Mouse (Mus musculus): Measurements from ENCODE around the gene Ctsd.
A peak's percentile ranks its signal among the peaks of the same experiment; 100 is the strongest.

Ctsd gene

GRCm38 (mm10) chr7:142374413-142375015 is 13.3 kb downstream of the Ctsd start:
- no peak for DNase-seq (ENCODE audit: low spot score in 2 of 2)

- no peak for DNase-seq (ENCODE audit: low spot score in 2 of 2)
Measured at GRCm38 (mm10) chr7:142373641-142374412, 14.0 kb downstream of the Ctsd start, which contains the start of gene Ifitm10. Gene Ifitm10, minus strand, starts transcription at chr7:142373753.

- DNase-seq (ENCODE audit: low spot score in 2 of 2): no peak
Measured at GRCm38 (mm10) chr7:142373039-142373438, 14.8 kb downstream of the Ctsd start.

- DNase-seq (ENCODE audit: low spot score in 2 of 2): no peak
Measured at GRCm38 (mm10) chr7:142371768-142372661, 15.8 kb downstream of the Ctsd start.

- no peak for DNase-seq (ENCODE audit: low spot score in 2 of 2)
Measured at GRCm38 (mm10) chr7:142371398-142371767, 16.5 kb downstream of the Ctsd start.

GRCm38 (mm10) chr7:142370937-142371336 is 16.9 kb downstream of the Ctsd start:
- DNase-seq (ENCODE audit: low spot score in 2 of 2): no peak

- DNase-seq (ENCODE audit: low spot score in 2 of 2): no peak
Measured at GRCm38 (mm10) chr7:142369820-142370219, 18.0 kb downstream of the Ctsd start.

DNA sequence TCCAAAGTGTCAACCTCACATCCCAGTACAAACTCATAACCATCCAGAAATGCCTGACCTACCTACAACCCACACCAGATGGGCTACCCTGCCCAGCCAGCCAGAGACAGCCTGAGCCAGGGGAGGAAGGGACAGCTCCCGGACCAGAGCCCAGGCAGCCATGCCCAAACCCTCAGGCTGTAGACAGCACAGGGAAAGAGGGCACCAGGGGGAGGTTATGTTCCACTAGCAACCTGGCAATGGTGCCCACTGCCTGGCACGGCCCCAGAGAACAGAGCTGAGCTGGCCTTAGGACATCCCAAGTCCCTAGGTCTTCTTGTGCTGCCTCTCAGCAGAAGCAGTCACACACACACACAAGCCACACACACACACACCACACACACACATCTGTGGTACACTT is 19.0 kb downstream of the Ctsd start:
- no peak for DNase-seq (ENCODE audit: low spot score in 2 of 2)

- DNase-seq (ENCODE audit: low spot score in 2 of 2): no peak
Measured at GRCm38 (mm10) chr7:142363107-142363506, 24.7 kb downstream of the Ctsd start.

DNA sequence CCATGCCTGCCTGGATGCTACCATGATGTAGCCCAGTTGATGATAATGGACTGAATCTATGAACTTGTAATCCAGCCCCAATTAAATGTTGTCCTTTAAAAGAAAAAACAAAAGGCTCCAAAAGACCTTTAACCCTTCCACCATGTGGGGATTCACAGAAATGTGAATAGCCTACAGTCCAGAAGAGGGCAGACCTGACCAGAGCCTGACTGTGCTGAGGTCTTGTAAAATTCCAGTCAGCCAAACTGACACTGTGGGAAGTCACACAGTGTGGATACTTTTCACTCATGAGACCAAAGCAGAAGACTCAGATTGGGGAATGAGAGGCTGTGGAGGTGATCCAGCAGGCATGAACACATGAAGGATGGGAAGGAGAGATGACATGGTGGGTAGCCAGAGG is 27.1 kb downstream of the Ctsd start:
- DNase-seq (ENCODE audit: low spot score in 2 of 2): no peak

- DNase-seq (ENCODE audit: low spot score in 2 of 2): no peak
Measured at GRCm38 (mm10) chr7:142359129-142359528, 28.7 kb downstream of the Ctsd start.

DNA sequence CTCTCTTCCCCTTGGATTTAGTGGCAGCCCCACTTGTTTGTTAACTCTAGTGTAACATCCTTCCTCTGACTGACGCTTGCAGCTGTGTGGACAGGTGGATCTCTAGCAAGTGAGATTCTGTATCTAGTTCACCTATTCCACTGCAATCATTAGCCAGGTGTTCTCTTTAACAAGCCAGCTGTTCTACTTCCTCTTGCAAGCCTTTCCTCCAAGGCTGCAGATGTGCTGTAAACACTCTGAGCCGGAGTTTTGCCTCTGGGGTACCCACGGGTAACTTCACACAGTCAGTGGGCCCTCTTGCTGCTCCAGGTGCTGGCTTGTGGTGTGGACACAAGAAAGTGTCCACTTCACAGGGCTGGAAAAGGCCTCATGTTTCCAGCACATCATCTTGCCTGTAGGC is 30.3 kb downstream of the Ctsd start:
- no peak for DNase-seq (ENCODE audit: low spot score in 2 of 2)

DNA sequence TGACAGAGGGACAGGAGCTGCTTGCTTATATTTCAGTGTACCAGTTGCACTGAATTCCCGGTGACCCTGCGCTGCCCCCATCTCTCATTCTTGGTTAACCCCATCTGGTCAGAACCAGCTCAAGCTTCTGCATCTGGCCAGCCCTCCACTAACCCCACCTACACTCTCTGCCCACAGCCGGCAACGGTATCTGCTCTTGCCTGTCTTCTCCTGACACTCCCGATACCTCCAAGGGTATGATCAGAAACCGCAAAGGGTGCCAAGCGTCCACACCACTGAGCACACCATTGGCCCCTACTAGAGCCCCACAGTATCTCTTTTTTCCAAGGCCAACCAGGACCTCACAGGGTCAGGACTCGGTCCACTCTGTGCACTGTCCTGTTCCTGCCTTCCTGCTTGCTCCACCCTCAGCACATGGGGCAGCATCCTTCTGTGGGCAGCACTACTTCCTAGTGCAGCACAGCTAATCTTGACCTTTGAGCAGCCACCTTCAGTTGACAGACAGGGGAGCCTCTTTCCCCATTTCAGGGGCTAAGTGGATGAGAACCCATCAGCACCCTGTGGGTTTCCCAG is 33.1 kb downstream of the Ctsd start:
- DNase-seq (ENCODE audit: low spot score in 2 of 2): no peak

- no peak for DNase-seq (ENCODE audit: low spot score in 2 of 2)
Measured at GRCm38 (mm10) chr7:142353854-142354253, 34.0 kb downstream of the Ctsd start.

DNA sequence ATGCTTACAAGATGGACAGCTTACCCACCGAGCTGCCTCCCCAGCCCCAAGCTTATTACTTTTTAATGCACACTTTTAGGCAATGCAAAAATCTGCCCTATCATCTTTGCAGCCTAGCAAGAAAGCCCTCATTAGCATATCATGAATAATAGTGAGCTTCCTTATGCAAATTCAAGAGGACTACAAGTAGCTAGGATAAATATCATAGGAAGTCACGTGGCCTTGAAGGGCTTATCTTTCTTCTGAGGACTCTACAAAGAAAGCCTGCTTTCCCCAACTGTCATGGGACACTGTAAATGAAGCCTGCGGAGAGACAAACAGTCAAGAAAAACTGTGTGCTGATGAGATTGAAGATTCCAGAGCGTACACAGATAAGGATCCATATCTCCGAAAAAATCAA is 36.3 kb downstream of the Ctsd start:
- no peak for DNase-seq (ENCODE audit: low spot score in 2 of 2)

- DNase-seq (ENCODE audit: low spot score in 2 of 2): no peak
Measured at GRCm38 (mm10) chr7:142349308-142349961, 38.4 kb downstream of the Ctsd start.

DNA sequence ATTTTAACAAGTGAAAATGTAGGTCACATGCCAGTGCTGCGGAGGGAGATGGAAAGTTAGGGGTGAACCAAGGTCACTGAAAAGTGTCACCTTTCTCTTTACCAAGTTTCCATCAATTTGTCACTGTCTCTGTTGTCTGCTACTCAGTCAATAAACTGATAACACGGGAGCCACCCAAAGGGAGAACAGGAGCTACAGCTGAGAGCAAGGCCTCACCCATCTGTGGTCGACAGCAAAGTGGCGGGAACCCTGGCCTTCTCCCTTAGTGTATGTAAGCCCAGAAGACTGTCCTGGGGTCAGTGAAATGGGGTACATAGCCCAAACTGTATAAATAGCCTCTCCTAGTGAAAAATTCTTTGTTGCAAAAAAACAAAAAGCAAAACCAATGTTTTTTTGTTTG is 40.3 kb downstream of the Ctsd start:
- no peak for DNase-seq (ENCODE audit: low spot score in 2 of 2)

DNA sequence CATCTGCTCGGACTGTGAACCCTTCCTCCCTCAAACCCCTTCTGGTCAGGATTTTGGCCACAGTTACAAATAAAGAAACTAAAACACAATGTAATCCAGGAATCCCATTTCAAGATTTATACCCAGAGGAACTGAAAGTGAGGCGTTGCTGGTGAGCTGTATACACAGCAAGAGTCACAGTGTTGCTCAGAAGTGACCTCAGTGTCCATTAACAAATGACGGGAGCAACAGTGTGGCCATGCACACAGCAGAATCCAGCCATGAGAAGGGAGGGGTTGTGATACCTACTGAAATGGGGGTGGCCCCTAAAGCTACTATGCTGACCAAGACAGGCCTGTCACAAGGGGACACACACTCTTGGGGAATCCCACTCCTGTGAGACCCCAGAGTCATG is 45.6 kb downstream of the Ctsd start:
- no peak for DNase-seq (ENCODE audit: low spot score in 2 of 2)

- DNase-seq (ENCODE audit: low spot score in 2 of 2): no peak
Measured at GRCm38 (mm10) chr7:142341564-142342246, 46.1 kb downstream of the Ctsd start.

GRCm38 (mm10) chr7:142340269-142340970 is 47.4 kb downstream of the Ctsd start:
- peak in 1 of 2 experiments; percentile 46 for DNase-seq (ENCODE audit: low spot score in 2 of 2)

All from spleen, postnatal 14 days (tissue).